Mouse (Mus musculus): ENCODE data around the gene Carmil3. TPM values are rescaled to one million over a fixed set of nuclear protein-coding genes. Genes with fewer than 3 reads are reported as not detected.
A peak's percentile ranks its signal among the peaks of the same experiment; 100 is the strongest.

Carmil3 gene
- total and polyA plus RNA-seq, 2 experiments from 2014 or later: 37.6 to 118 TPM

- Histone ChIP-seq H3K27me3 (ENCODE audit: insufficient read depth, low read length) (no peaks in the 10 kb centered on the region), H3K4me3 (ENCODE audit: low read depth, low read length) (no peak overlapping the region), H3K4me2 (ENCODE audit: low read depth, low read length, poor library complexity, severe bottlenecking) (no peak overlapping the region), H3K9me3 (ENCODE audit: low read length) (no peaks in the 10 kb centered on the region), H3K27ac (ENCODE audit: low read depth, low read length) (no peak overlapping the region), H3K4me1 (ENCODE audit: insufficient read depth, low read length) (no peaks in the 10 kb centered on the region), H3K9ac (replicated peaks; ENCODE audit: low read length, poor library complexity, severe bottlenecking) (no peak overlapping the region), H3K36me3 (ENCODE audit: insufficient read depth, low read length) (peaks cover 9% of the 10 kb centered on the region)
- DNase-seq (ENCODE audit: low spot score): no peak
- no peak for ATAC-seq (ENCODE audit: low FRiP score)
- no peak for TF ChIP-seq CTCF (IDR thresholded peaks at IDR 0.05)
Observed at GRCm38 (mm10) chr14:55554635-55555034, 64.2 kb downstream of the Carmil3 start.

- no peaks in the 10 kb centered on the region for H3K4me1 ChIP-seq (ENCODE audit: insufficient read depth, low read length)
- no peak overlapping the region for H3K27ac ChIP-seq (ENCODE audit: low read depth, low read length)
- ATAC-seq (ENCODE audit: low FRiP score): no peak
- no peak for DNase-seq (ENCODE audit: low spot score)
- 79% methylated on average over 3 of the region's 3 CpGs for WGBS
- H3K9ac ChIP-seq (replicated peaks; ENCODE audit: low read length, poor library complexity, severe bottlenecking): no peak overlapping the region
- no peak for TF ChIP-seq CTCF (IDR thresholded peaks at IDR 0.05)
- no peaks in the 10 kb centered on the region for H3K27me3 ChIP-seq (ENCODE audit: insufficient read depth, low read length)
- no peak overlapping the region for H3K4me2 ChIP-seq (ENCODE audit: low read depth, low read length, poor library complexity, severe bottlenecking)
- peaks cover 9% of the 10 kb centered on the region; the same call in 1 of the 2 replicates for H3K36me3 ChIP-seq (ENCODE audit: insufficient read depth, low read length)
- H3K9me3 ChIP-seq (ENCODE audit: low read length): no peaks in the 10 kb centered on the region
- H3K4me3 ChIP-seq (ENCODE audit: low read depth, low read length): no peak overlapping the region
Observed at GRCm38 (mm10) chr14:55555788-55556187, 65.3 kb downstream of the Carmil3 start.

- H3K27me3 ChIP-seq (ENCODE audit: insufficient read depth, low read length): no peaks in the 10 kb centered on the region
- DNase-seq (ENCODE audit: low spot score) (peak; percentile 74), ATAC-seq (ENCODE audit: low FRiP score) (no peak)
- no peak overlapping the region for H3K9ac ChIP-seq (replicated peaks; ENCODE audit: low read length, poor library complexity, severe bottlenecking)
- no peak overlapping the region for H3K4me2 ChIP-seq (ENCODE audit: low read depth, low read length, poor library complexity, severe bottlenecking)
- peak; percentile 86 for TF ChIP-seq CTCF (IDR thresholded peaks at IDR 0.05)
- no peaks in the 10 kb centered on the region for H3K36me3 ChIP-seq (ENCODE audit: insufficient read depth, low read length)
- no peaks in the 10 kb centered on the region for H3K9me3 ChIP-seq (ENCODE audit: low read length)
- 29% methylated on average over 5 of the region's 5 CpGs for WGBS
- H3K4me3 ChIP-seq (ENCODE audit: low read depth, low read length): no peak overlapping the region
- no peak overlapping the region for H3K27ac ChIP-seq (ENCODE audit: low read depth, low read length)
- H3K4me1 ChIP-seq (ENCODE audit: insufficient read depth, low read length): peaks cover 7% of the 10 kb centered on the region; the same call in 1 of the 2 replicates
Observed at GRCm38 (mm10) chr14:55557003-55557402, 66.6 kb downstream of the Carmil3 start.

- ATAC-seq (ENCODE audit: low FRiP score) (no peak), DNase-seq (ENCODE audit: low spot score) (no peak)
- Histone ChIP-seq H3K9me3 (ENCODE audit: low read length) (no peaks in the 10 kb centered on the region), H3K36me3 (ENCODE audit: insufficient read depth, low read length) (no peaks in the 10 kb centered on the region), H3K27me3 (ENCODE audit: insufficient read depth, low read length) (no peaks in the 10 kb centered on the region), H3K4me1 (ENCODE audit: insufficient read depth, low read length) (peaks cover 7% of the 10 kb centered on the region; the same call in 1 of the 2 replicates), H3K4me3 (ENCODE audit: low read depth, low read length) (no peak overlapping the region), H3K4me2 (ENCODE audit: low read depth, low read length, poor library complexity, severe bottlenecking) (no peak overlapping the region), H3K27ac (ENCODE audit: low read depth, low read length) (no peak overlapping the region), H3K9ac (replicated peaks; ENCODE audit: low read length, poor library complexity, severe bottlenecking) (no peak overlapping the region)
- 92% methylated on average over 3 of the region's 3 CpGs for WGBS
- TF ChIP-seq CTCF (IDR thresholded peaks at IDR 0.05): no peak
Observed at GRCm38 (mm10) chr14:55557587-55557986, 67.1 kb downstream of the Carmil3 start.

Other genes with a start within 250 kb of the Carmil3 start
- gene Dhrs4, start 11.9 kb upstream of the Carmil3 start, total RNA-seq (2014; rRNA removed): 10.0 and 13.8 TPM in 2 replicates
- 18.0 and 19.4 TPM in 2 replicates for gene Dhrs4, start 11.9 kb upstream of the Carmil3 start, polyA plus RNA-seq (2015; fragmentation: Nextera tagmentation; extraction: Ambion mirVana)
- 9.4 and 14.7 TPM in 2 replicates for gene Cpne6, start 19.8 kb downstream of the Carmil3 start, total RNA-seq (2014; rRNA removed)
- gene Cpne6, start 19.8 kb downstream of the Carmil3 start, polyA plus RNA-seq (2015; fragmentation: Nextera tagmentation; extraction: Ambion mirVana): 12.3 and 15.0 TPM in 2 replicates
- 1.5 and 3.8 TPM in 2 replicates for gene Nrl, start 34.3 kb downstream of the Carmil3 start, total RNA-seq (2014; rRNA removed)
- gene Nrl, start 34.3 kb downstream of the Carmil3 start, polyA plus RNA-seq (2015; fragmentation: Nextera tagmentation; extraction: Ambion mirVana): 0.55 and 0.57 TPM in 2 replicates
- 27.8 and 29.1 TPM in 2 replicates for gene Pck2, start 49.6 kb downstream of the Carmil3 start, total RNA-seq (2014; rRNA removed)
- 18.2 and 21.6 TPM in 2 replicates for gene Pck2, start 49.6 kb downstream of the Carmil3 start, polyA plus RNA-seq (2015; fragmentation: Nextera tagmentation; extraction: Ambion mirVana)
- gene Dcaf11, start 69.4 kb downstream of the Carmil3 start, total RNA-seq (2014; rRNA removed): 98.3 and 103 TPM in 2 replicates
- gene Dcaf11, start 69.4 kb downstream of the Carmil3 start, polyA plus RNA-seq (2015; fragmentation: Nextera tagmentation; extraction: Ambion mirVana): 102 and 114 TPM in 2 replicates
- gene A730061H03Rik, start 69.8 kb downstream of the Carmil3 start, total RNA-seq (2014; rRNA removed): 5.4 TPM in 1 of 2 replicates, not detected in the other
- gene A730061H03Rik, start 69.8 kb downstream of the Carmil3 start, polyA plus RNA-seq (2015; fragmentation: Nextera tagmentation; extraction: Ambion mirVana): 0.69 TPM in 1 of 2 replicates, not detected in the other
- gene Fitm1, start 85.0 kb downstream of the Carmil3 start, total RNA-seq (2014; rRNA removed): 0.33 and 0.80 TPM in 2 replicates
- gene Fitm1, start 85.0 kb downstream of the Carmil3 start, polyA plus RNA-seq (2015; fragmentation: Nextera tagmentation; extraction: Ambion mirVana): 0.16 and 0.17 TPM in 2 replicates
- gene Psme1, start 87.5 kb downstream of the Carmil3 start, total RNA-seq (2014; rRNA removed): 119 and 147 TPM in 2 replicates
- gene Psme1, start 87.5 kb downstream of the Carmil3 start, polyA plus RNA-seq (2015; fragmentation: Nextera tagmentation; extraction: Ambion mirVana): 268 and 288 TPM in 2 replicates
- gene Emc9, start 94.7 kb downstream of the Carmil3 start, total RNA-seq (2014; rRNA removed): 36.3 and 38.9 TPM in 2 replicates
- gene Emc9, start 94.7 kb downstream of the Carmil3 start, polyA plus RNA-seq (2015; fragmentation: Nextera tagmentation; extraction: Ambion mirVana): 74.3 and 78.8 TPM in 2 replicates
- 62.8 and 69.6 TPM in 2 replicates for gene Psme2, start 100.5 kb downstream of the Carmil3 start, total RNA-seq (2014; rRNA removed)
- 157 and 184 TPM in 2 replicates for gene Psme2, start 100.5 kb downstream of the Carmil3 start, polyA plus RNA-seq (2015; fragmentation: Nextera tagmentation; extraction: Ambion mirVana)
- 19.8 and 26.7 TPM in 2 replicates for gene Rnf31, start 101.1 kb downstream of the Carmil3 start, total RNA-seq (2014; rRNA removed)
- 20.4 and 23.0 TPM in 2 replicates for gene Rnf31, start 101.1 kb downstream of the Carmil3 start, polyA plus RNA-seq (2015; fragmentation: Nextera tagmentation; extraction: Ambion mirVana)
- gene Irf9, start 112.9 kb downstream of the Carmil3 start, total RNA-seq (2014; rRNA removed): 17.1 and 18.2 TPM in 2 replicates
- gene Irf9, start 112.9 kb downstream of the Carmil3 start, polyA plus RNA-seq (2015; fragmentation: Nextera tagmentation; extraction: Ambion mirVana): 7.4 and 8.3 TPM in 2 replicates
- 6.0 and 11.1 TPM in 2 replicates for gene Rec8, start 127.4 kb downstream of the Carmil3 start, total RNA-seq (2014; rRNA removed)
- 7.6 and 8.7 TPM in 2 replicates for gene Rec8, start 127.4 kb downstream of the Carmil3 start, polyA plus RNA-seq (2015; fragmentation: Nextera tagmentation; extraction: Ambion mirVana)
- 109 and 122 TPM in 2 replicates for gene Ipo4, start 145.3 kb downstream of the Carmil3 start, total RNA-seq (2014; rRNA removed)
- gene Ipo4, start 145.3 kb downstream of the Carmil3 start, polyA plus RNA-seq (2015; fragmentation: Nextera tagmentation; extraction: Ambion mirVana): 104 and 112 TPM in 2 replicates
- 6.3 and 6.7 TPM in 2 replicates for gene Gm49378, start 147.2 kb downstream of the Carmil3 start, total RNA-seq (2014; rRNA removed)
- 2.3 and 2.8 TPM in 2 replicates for gene Gm49378, start 147.2 kb downstream of the Carmil3 start, polyA plus RNA-seq (2015; fragmentation: Nextera tagmentation; extraction: Ambion mirVana)
- gene Tm9sf1, start 153.2 kb downstream of the Carmil3 start, total RNA-seq (2014; rRNA removed): 47.7 and 60.3 TPM in 2 replicates
- gene Tm9sf1, start 153.2 kb downstream of the Carmil3 start, polyA plus RNA-seq (2015; fragmentation: Nextera tagmentation; extraction: Ambion mirVana): 48.2 and 54.3 TPM in 2 replicates
- 0.14 and 0.16 TPM in 2 replicates for gene Tssk4, start 159.5 kb downstream of the Carmil3 start, total RNA-seq (2014; rRNA removed)
- 0.28 and 0.36 TPM in 2 replicates for gene Tssk4, start 159.5 kb downstream of the Carmil3 start, polyA plus RNA-seq (2015; fragmentation: Nextera tagmentation; extraction: Ambion mirVana)
- 46.7 and 53.7 TPM in 2 replicates for gene Mdp1, start 169.9 kb downstream of the Carmil3 start, total RNA-seq (2014; rRNA removed)
- gene Mdp1, start 169.9 kb downstream of the Carmil3 start, polyA plus RNA-seq (2015; fragmentation: Nextera tagmentation; extraction: Ambion mirVana): 77.9 and 82.2 TPM in 2 replicates
- gene Gmpr2, start 181.3 kb downstream of the Carmil3 start, total RNA-seq (2014; rRNA removed): 19.9 and 24.4 TPM in 2 replicates
- gene Gmpr2, start 181.3 kb downstream of the Carmil3 start, polyA plus RNA-seq (2015; fragmentation: Nextera tagmentation; extraction: Ambion mirVana): 35.5 and 36.7 TPM in 2 replicates
- 129 and 133 TPM in 2 replicates for gene Nedd8, start 181.5 kb downstream of the Carmil3 start, total RNA-seq (2014; rRNA removed)
- gene Nedd8, start 181.5 kb downstream of the Carmil3 start, polyA plus RNA-seq (2015; fragmentation: Nextera tagmentation; extraction: Ambion mirVana): 569 and 590 TPM in 2 replicates
- gene Tinf2, start 191.2 kb downstream of the Carmil3 start, total RNA-seq (2014; rRNA removed): 14.6 and 15.7 TPM in 2 replicates
- 19.9 and 23.6 TPM in 2 replicates for gene Tinf2, start 191.2 kb downstream of the Carmil3 start, polyA plus RNA-seq (2015; fragmentation: Nextera tagmentation; extraction: Ambion mirVana)
- gene Tgm1, start 223.3 kb downstream of the Carmil3 start, total RNA-seq (2014; rRNA removed): 0.16 and 0.38 TPM in 2 replicates
- gene Tgm1, start 223.3 kb downstream of the Carmil3 start, polyA plus RNA-seq (2015; fragmentation: Nextera tagmentation; extraction: Ambion mirVana): 0.14 and 0.18 TPM in 2 replicates
- 75.1 and 94.5 TPM in 2 replicates for gene Rabggta, start 231.6 kb downstream of the Carmil3 start, total RNA-seq (2014; rRNA removed)
- 61.9 and 62.6 TPM in 2 replicates for gene Rabggta, start 231.6 kb downstream of the Carmil3 start, polyA plus RNA-seq (2015; fragmentation: Nextera tagmentation; extraction: Ambion mirVana)

Measured in midbrain, postnatal 0 days (tissue).